Mouse (Mus musculus) testis, adult 2 months (tissue): ENCODE data around the gene Cyp2a22.
"Not testable (repeated sequence)": the region's sequence is repeated elsewhere in the genome, so short reads cannot be mapped to it uniquely, and the experiment has no call there.

Source experiments
- CTCF ChIP-seq: fragments of 200-500 bp; IDR thresholded peaks from 2 replicates; pipeline ENCODE4 v1.5.1; 2012; ENCODE audit warnings: low read depth, mild to moderate bottlenecking, inconsistent platforms, low read length, moderate library complexity; ENCODE audit not compliant: control insufficient read depth, insufficient read depth, insufficient replicate concordance
- POLR2A ChIP-seq: fragments of 200-500 bp; IDR thresholded peaks from 2 replicates; pipeline ENCODE4 v1.6.1; 2012; ENCODE audit warnings: low read depth, mild to moderate bottlenecking, inconsistent platforms, low read length, moderate library complexity; ENCODE audit not compliant: control insufficient read depth

DNA sequence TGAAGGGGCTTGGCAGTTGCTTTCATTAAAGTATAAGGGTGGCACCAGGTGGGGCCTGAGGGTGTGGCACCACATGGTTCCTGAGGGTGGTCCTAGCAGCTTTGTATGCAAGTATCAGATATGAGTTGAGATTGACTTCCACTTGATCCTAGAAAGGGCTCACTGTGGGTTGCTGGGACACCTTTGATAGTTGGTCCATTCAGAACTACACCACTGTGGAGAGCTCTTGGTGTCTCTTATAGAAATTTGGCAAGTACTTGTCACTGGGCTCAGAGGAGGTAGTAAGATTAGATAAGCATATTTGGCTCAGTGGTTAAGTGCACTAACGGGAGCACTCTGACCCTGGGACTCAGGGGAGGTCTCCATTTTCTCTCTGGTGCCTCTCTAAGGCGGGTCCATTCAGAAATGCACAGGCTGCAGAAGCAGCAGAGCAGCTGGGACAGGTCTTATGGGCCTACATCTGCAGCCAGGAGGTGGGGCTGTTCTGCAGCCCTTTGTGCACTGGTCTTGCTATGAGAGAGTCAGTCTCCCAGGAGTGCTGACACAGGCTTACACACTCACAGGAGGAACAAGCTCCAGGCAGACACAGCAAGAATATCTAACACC is 2.2 kb upstream of the Cyp2a22 start:
- TF ChIP-seq CTCF, POLR2A: not testable (repeated sequence)
